Mouse (Mus musculus) stomach, embryonic 15.5 days (tissue): ENCODE data around the gene Rcbtb2. TPM values are rescaled to one million over a fixed set of nuclear protein-coding genes. Genes with fewer than 3 reads are reported as not detected.

Source experiments
- ATAC-seq: fragments of 200-750 bp; cut with Nextera tagmentation; 2 replicates; pipeline ENCODE4 v1.8.0; 2017; ENCODE audit warnings: low read depth, moderate number of reproducible peaks, moderate TSS enrichment; ENCODE audit not compliant: insufficient read depth, low FRiP score
- H3K27ac ChIP-seq: fragments of 300-500 bp; sonication (generic); 2 replicates; pipeline ENCODE4 v1.5.1; 2015; ENCODE audit warnings: mild to moderate bottlenecking, inconsistent platforms
- H3K27me3 ChIP-seq: fragments of 300-500 bp; sonication (generic); replicated peaks from 2 replicates; pipeline ENCODE4 v1.6.1; 2015; ENCODE audit warnings: inconsistent platforms
- H3K36me3 ChIP-seq: fragments of 300-500 bp; sonication (generic); 2 replicates; pipeline ENCODE4 v1.6.1; 2015; ENCODE audit warnings: inconsistent platforms
- H3K4me1 ChIP-seq: fragments of 300-500 bp; sonication (generic); 2 replicates; pipeline ENCODE4 v1.6.1; 2015; ENCODE audit warnings: inconsistent platforms
- H3K4me2 ChIP-seq: fragments of 300-500 bp; sonication (generic); 2 replicates; pipeline ENCODE4 v1.6.1; 2015; ENCODE audit warnings: mild to moderate bottlenecking, inconsistent platforms
- H3K4me3 ChIP-seq: fragments of 300-500 bp; sonication (generic); replicated peaks from 2 replicates; pipeline ENCODE4 v1.5.1; 2015; ENCODE audit warnings: inconsistent platforms
- H3K9ac ChIP-seq: fragments of 300-500 bp; sonication (generic); 2 replicates; pipeline ENCODE4 v1.6.1; 2015; ENCODE audit warnings: inconsistent platforms
- H3K9me3 ChIP-seq: fragments of 300-500 bp; sonication (generic); 2 replicates; pipeline ENCODE4 v1.6.1; 2016; ENCODE audit warnings: inconsistent platforms
- WGBS: fragments of 180-500 bp; shearing (Covaris S2); methylation state at CpG from one replicate; pipeline ENCODE4 v1.1.7; 2015; 5-methylcytosine and 5-hydroxymethylcytosine counted together
- polyA plus RNA-seq: library from polyadenylated mRNA; unstranded; fragments of >200 nt; fragmentation: Nextera tagmentation; extraction: Ambion mirVana; gene quantifications from 2 replicates; pipeline ENCODE4 v1.2.1, GENCODE M21; 2015

The Rcbtb2 gene
- polyA plus RNA-seq, 1 experiment from 2014 or later = 87.3 TPM

DNA sequence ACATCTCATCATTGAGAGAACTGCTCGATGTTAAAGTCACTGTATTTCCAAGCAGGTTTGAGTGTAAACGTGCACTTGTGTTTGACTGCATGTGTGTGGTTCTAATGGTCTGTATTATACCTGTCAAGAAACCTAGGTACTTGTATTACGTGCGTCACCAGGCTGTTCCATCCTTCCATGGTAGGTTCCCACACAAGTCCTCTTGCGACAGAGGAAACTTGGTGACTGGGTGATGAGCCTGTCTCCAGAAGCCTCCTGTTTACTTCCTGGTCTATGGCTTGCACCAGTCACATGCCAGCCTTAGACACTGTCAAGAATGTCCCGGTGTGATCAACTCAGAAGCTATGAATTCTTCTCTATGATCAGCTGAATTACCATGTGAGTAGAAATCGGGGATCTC is 15.6 kb downstream of the Rcbtb2 start:
- Histone ChIP-seq H3K9me3 (no peaks in the 10 kb centered on the region), H3K27ac (no peak overlapping the region), H3K4me3 (no peak overlapping the region), H3K4me2 (no peak overlapping the region), H3K36me3 (no peaks in the 10 kb centered on the region), H3K4me1 (no peaks in the 10 kb centered on the region), H3K27me3 (no peaks in the 10 kb centered on the region), H3K9ac (no peak overlapping the region)
- ATAC-seq = no peak
- WGBS = 88% methylated on average over 7 of the region's 7 CpGs

GRCm38 (mm10) chr14:73139866-73140265 is 17.0 kb downstream of the Rcbtb2 start:
- no peak for ATAC-seq
- no peaks in the 10 kb centered on the region for H3K36me3 ChIP-seq
- H3K4me3 ChIP-seq = no peak overlapping the region
- H3K4me1 ChIP-seq = 0 out of 2 replicates have a peak, but pooled peaks cover 4% of the 10 kb centered on the region
- H3K9ac ChIP-seq = no peak overlapping the region
- no peaks in the 10 kb centered on the region for H3K27me3 ChIP-seq
- no peaks in the 10 kb centered on the region for H3K9me3 ChIP-seq
- H3K27ac ChIP-seq = no peak overlapping the region
- 61% methylated on average over 5 of the region's 5 CpGs for WGBS
- no peak overlapping the region for H3K4me2 ChIP-seq

- no peaks in the 10 kb centered on the region for H3K9me3 ChIP-seq
- peaks cover 3% of the 10 kb centered on the region; the same call in 1 of the 2 replicates for H3K36me3 ChIP-seq
- WGBS = 65% methylated on average over 3 of the region's 3 CpGs
- no peak overlapping the region for H3K9ac ChIP-seq
- H3K4me1 ChIP-seq = 0 out of 2 replicates have a peak, but pooled peaks cover 4% of the 10 kb centered on the region
- no peak for ATAC-seq
- no peak overlapping the region for H3K4me3 ChIP-seq
- no peaks in the 10 kb centered on the region for H3K27me3 ChIP-seq
- no peak overlapping the region; the same call in 1 of the 2 replicates for H3K4me2 ChIP-seq
- H3K27ac ChIP-seq = no peak overlapping the region; the same call in 1 of the 2 replicates
Observed at GRCm38 (mm10) chr14:73141800-73142199, 19.0 kb downstream of the Rcbtb2 start.

GRCm38 (mm10) chr14:73142421-73142895 is 19.6 kb downstream of the Rcbtb2 start:
- peaks cover 3% of the 10 kb centered on the region; the same call in 1 of the 2 replicates for H3K36me3 ChIP-seq
- H3K4me3 ChIP-seq = peak overlapping the region; percentile 71
- H3K9me3 ChIP-seq = no peaks in the 10 kb centered on the region
- WGBS = 1% methylated on average over 11 of the region's 11 CpGs
- ATAC-seq = peak; percentile 24; the same call in 1 of the 2 replicates
- peak overlapping the region; percentile 67 for H3K4me2 ChIP-seq
- no peaks in the 10 kb centered on the region for H3K27me3 ChIP-seq
- peak overlapping the region; percentile 97 for H3K27ac ChIP-seq
- H3K4me1 ChIP-seq = 0 out of 2 replicates have a peak, but pooled peaks cover 4% of the 10 kb centered on the region
- peak overlapping the region; percentile 76 for H3K9ac ChIP-seq

- H3K27ac ChIP-seq = peak overlapping the region; percentile 97
- H3K4me2 ChIP-seq = peak overlapping the region; percentile 67
- peak overlapping the region; percentile 71 for H3K4me3 ChIP-seq
- no peaks in the 10 kb centered on the region for H3K27me3 ChIP-seq
- H3K36me3 ChIP-seq = peaks cover 3% of the 10 kb centered on the region; the same call in 1 of the 2 replicates
- H3K9me3 ChIP-seq = no peaks in the 10 kb centered on the region
- under 1% methylated on average over 88 of the region's 88 CpGs for WGBS
- 0 out of 2 replicates have a peak, but pooled peaks cover 4% of the 10 kb centered on the region for H3K4me1 ChIP-seq
- peak overlapping the region; percentile 76 for H3K9ac ChIP-seq
- peak; percentile 89 for ATAC-seq
Observed at GRCm38 (mm10) chr14:73142896-73143709, 20.3 kb downstream of the Rcbtb2 start.

DNA sequence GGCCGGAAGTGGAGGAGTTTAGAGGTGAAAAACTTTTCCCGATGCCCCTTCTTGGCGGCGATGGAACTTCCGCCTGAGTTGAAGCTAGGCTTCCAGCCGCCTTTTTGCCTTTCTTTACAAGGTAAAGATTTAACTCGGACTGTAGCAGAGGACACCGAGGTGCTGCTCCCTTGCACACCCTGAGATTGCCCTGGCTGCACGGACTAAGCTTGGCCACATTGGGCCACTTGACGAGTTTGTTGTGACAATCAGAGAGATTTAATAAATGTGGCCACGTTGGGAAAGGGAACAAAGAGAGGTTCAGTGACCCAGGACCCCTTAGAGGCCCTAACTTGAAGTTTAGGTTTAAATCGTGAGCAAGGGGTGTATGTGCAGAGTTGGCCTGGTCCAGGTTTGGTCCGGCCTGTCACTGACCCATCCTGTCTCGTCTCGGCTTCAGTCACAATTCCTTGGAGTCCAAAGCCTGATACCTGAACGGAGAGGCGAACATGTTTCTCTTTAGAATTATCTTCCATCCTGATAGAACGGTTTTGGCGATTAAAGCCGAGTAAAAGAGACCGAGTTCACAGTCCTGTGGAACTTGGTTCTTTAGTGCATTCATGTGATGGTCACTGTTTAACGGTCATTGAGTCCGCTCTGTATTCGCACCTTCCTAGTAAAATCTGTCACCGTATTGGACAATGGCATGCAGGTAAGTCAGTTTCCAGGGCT is 21.0 kb downstream of the Rcbtb2 start:
- Histone ChIP-seq H3K27me3 (no peaks in the 10 kb centered on the region), H3K4me1 (0 out of 2 replicates have a peak, but pooled peaks cover 4% of the 10 kb centered on the region), H3K4me2 (peak overlapping the region; percentile 67), H3K9ac (peak overlapping the region; percentile 76), H3K27ac (peak overlapping the region; percentile 97), H3K9me3 (no peaks in the 10 kb centered on the region), H3K4me3 (peak overlapping the region; percentile 71), H3K36me3 (peaks cover 3% of the 10 kb centered on the region; the same call in 1 of the 2 replicates)
- ATAC-seq = peak; percentile 9; the same call in 1 of the 2 replicates
- WGBS = 35% methylated on average over 25 of the region's 25 CpGs

GRCm38 (mm10) chr14:73145531-73145930 is 22.7 kb downstream of the Rcbtb2 start:
- Histone ChIP-seq H3K27ac (no peak overlapping the region), H3K4me3 (no peak overlapping the region), H3K4me2 (no peak overlapping the region), H3K9ac (no peak overlapping the region), H3K27me3 (no peaks in the 10 kb centered on the region), H3K4me1 (0 out of 2 replicates have a peak, but pooled peaks cover 4% of the 10 kb centered on the region), H3K36me3 (peaks cover 3% of the 10 kb centered on the region; the same call in 1 of the 2 replicates), H3K9me3 (no peaks in the 10 kb centered on the region)
- 87% methylated on average over 4 of the region's 4 CpGs for WGBS
- no peak for ATAC-seq

DNA sequence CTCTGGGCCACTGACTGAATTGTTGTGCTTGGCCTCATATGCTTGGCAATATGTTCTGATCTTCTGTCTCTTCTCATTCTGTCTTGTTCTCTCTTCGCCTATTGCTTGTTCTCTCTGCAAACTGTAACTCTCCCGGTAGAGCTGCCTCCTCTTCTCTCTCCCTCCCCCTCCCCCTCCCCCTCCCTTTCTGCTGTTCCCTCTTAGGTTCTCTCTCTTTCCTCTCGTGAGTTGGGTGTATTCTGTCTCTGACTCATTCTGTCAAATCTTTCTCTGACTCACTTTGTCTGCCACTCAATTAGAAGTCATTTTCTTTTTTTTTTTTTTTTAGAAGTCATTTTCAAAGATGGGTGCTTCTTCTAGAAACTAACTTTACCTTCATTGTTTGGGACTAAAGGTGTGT is 23.9 kb downstream of the Rcbtb2 start:
- Histone ChIP-seq H3K27me3 (no peaks in the 10 kb centered on the region), H3K36me3 (peaks cover 6% of the 10 kb centered on the region; the same call in 1 of the 2 replicates), H3K9me3 (no peaks in the 10 kb centered on the region), H3K4me3 (no peak overlapping the region), H3K27ac (no peak overlapping the region), H3K4me1 (0 out of 2 replicates have a peak, but pooled peaks cover 4% of the 10 kb centered on the region), H3K4me2 (no peak overlapping the region), H3K9ac (no peak overlapping the region)
- WGBS = 53% methylated on average over 3 of the region's 3 CpGs
- ATAC-seq = no peak

- Histone ChIP-seq H3K9me3 (no peaks in the 10 kb centered on the region), H3K9ac (no peak overlapping the region), H3K4me1 (0 out of 2 replicates have a peak, but pooled peaks cover 4% of the 10 kb centered on the region), H3K36me3 (peaks cover 6% of the 10 kb centered on the region; the same call in 1 of the 2 replicates), H3K4me3 (no peak overlapping the region), H3K27me3 (no peaks in the 10 kb centered on the region), H3K27ac (no peak overlapping the region), H3K4me2 (no peak overlapping the region)
- ATAC-seq = no peak
- WGBS = 76% methylated on average over 3 of the region's 3 CpGs
Observed at GRCm38 (mm10) chr14:73148125-73148524, 25.3 kb downstream of the Rcbtb2 start.

DNA sequence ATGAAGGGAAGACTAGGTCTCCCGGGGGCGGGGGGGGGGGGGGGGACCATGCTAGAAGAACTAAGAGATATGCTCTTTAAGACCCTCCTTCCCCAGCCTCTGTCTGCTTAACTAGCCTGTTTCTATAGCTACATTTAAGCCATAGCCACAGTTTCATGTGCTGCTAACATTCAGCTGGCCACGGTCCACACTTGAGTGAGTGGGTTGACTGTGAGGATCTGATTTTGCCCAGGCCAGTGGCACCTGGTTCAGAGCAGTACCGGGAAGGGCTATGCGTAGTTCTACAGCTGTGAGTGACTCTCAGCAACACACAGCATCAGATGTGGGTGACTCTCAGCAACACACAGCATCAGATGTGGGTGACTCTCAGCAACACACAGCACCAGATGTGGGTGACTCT is 38.5 kb downstream of the Rcbtb2 start:
- Histone ChIP-seq H3K4me2 (no peak overlapping the region), H3K4me1 (no peaks in the 10 kb centered on the region), H3K36me3 (peaks cover 18% of the 10 kb centered on the region), H3K27ac (no peak overlapping the region), H3K9ac (no peak overlapping the region), H3K4me3 (no peak overlapping the region), H3K9me3 (no peaks in the 10 kb centered on the region), H3K27me3 (no peaks in the 10 kb centered on the region)
- no peak for ATAC-seq
- WGBS = 91% methylated on average over 4 of the region's 5 CpGs

GRCm38 (mm10) chr14:73162192-73162800 is 39.5 kb downstream of the Rcbtb2 start:
- 86% methylated on average over 13 of the region's 13 CpGs for WGBS
- no peak overlapping the region for H3K27ac ChIP-seq
- H3K36me3 ChIP-seq = peaks cover 24% of the 10 kb centered on the region
- no peak for ATAC-seq
- no peaks in the 10 kb centered on the region for H3K27me3 ChIP-seq
- no peaks in the 10 kb centered on the region for H3K9me3 ChIP-seq
- no peak overlapping the region for H3K9ac ChIP-seq
- H3K4me1 ChIP-seq = no peaks in the 10 kb centered on the region
- no peak overlapping the region for H3K4me3 ChIP-seq
- no peak overlapping the region for H3K4me2 ChIP-seq
